Mouse (Mus musculus): ENCODE measurements around the gene Actn1.

- TF ChIP-seq CTCF (IDR thresholded peaks at IDR 0.05; ENCODE audit: low read depth), result no peak
- no peak for TF ChIP-seq EP300 (IDR thresholded peaks at IDR 0.05; ENCODE audit: low read depth)
These were observed 119.2 kb downstream of the Actn1 start for GRCm38 (mm10) chr12:80141011-80141410.

Measured in liver, postnatal 0 days (tissue).